Mouse (Mus musculus) CD4-positive, CD25-positive, alpha-beta regulatory T cell, adult 4 months (primary cell): Measurements from ENCODE around the gene Iqce. TPM values are rescaled to one million over a fixed set of nuclear protein-coding genes. Genes with fewer than 3 reads are reported as not detected.

ENCODE experiments used
- ATAC-seq: one replicate; pipeline ENCODE4 v1.8.0; 2017
- polyA plus RNA-seq, 2 experiments: library from polyadenylated mRNA; unstranded; fragments of 100-300 nt; shearing (Covaris generic); gene quantifications; one replicate each; pipeline ENCODE4 v1.2.1; 2017

The Iqce gene
- polyA plus RNA-seq, 2 experiments from 2014 or later, result 22.2 to 34.3 TPM

DNA sequence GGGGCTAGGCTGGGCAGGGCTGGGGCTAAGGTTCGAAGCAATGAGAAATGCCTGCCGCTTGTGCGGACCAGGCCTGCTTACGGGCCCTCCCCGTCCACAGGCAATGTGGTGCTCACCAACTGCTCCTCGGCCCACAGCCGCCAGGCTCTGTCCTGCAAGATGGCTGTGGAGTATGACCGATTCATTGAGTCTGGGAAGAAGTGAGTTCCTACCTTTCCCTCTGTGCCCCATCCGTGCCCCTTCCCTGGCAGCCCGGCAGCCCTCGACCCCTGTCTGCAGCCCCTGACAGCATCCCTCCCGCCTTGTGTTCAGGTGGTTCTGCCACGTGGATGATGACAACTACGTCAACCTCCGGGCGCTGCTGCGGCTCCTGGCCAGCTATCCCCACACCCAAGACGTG, 90.0 kb downstream of the Iqce start:
- no peak for ATAC-seq

Other genes with a start within 250 kb of the Iqce start
- gene Chst12, start 196.8 kb downstream of the Iqce start, polyA plus RNA-seq, result 10 to 100 TPM; 31.8 to 44.3 TPM
- 1 to 10 TPM; 1.5 to 3.8 TPM for gene Grifin, start 137.3 kb downstream of the Iqce start, polyA plus RNA-seq
- gene Lfng, start 95.1 kb downstream of the Iqce start, polyA plus RNA-seq, result 10 to 100 TPM; 24.2 to 26.2 TPM
- 1 to 10 TPM; 4.9 to 6.7 TPM for gene Ttyh3, start 53.3 kb downstream of the Iqce start, polyA plus RNA-seq
- gene Brat1, start 2.6 kb upstream of the Iqce start, polyA plus RNA-seq, result 10 to 100 TPM; 15.4 to 33.1 TPM
- under 1 TPM; 0.33 to 0.50 TPM for gene Amz1, start 21.7 kb upstream of the Iqce start, polyA plus RNA-seq
- gene Gna12, start 128.1 kb upstream of the Iqce start, polyA plus RNA-seq, result 1 to 10 TPM; 4.3 to 6.0 TPM